Mouse (Mus musculus): ENCODE results near the gene Ccnh.
A peak's percentile ranks its signal among the peaks of the same experiment; 100 is the strongest.
"Not testable (repeated sequence)": the region's sequence is repeated elsewhere in the genome, so short reads cannot be mapped to it uniquely, and the experiment has no call there.

The Ccnh gene

GRCm38 (mm10) chr13:85188903-85189643, at the start of gene Ccnh:
Gene Ccnh (plus strand): TSS chr13:85189408.
- DNase-seq (ENCODE audit: low spot score): peak; percentile 85

- not testable (repeated sequence) for DNase-seq (ENCODE audit: low spot score)
Observed at GRCm38 (mm10) chr13:85143361-85143760, 45.8 kb upstream of the Ccnh start.

- DNase-seq (ENCODE audit: low spot score): no peak
Observed at GRCm38 (mm10) chr13:85146471-85146870, 42.7 kb upstream of the Ccnh start.

GRCm38 (mm10) chr13:85154746-85155145, 34.5 kb upstream of the Ccnh start:
- no peak for DNase-seq (ENCODE audit: low spot score)

- DNase-seq (ENCODE audit: low spot score): no peak
Observed at GRCm38 (mm10) chr13:85159971-85160370, 29.2 kb upstream of the Ccnh start.

GRCm38 (mm10) chr13:85164512-85165124, 24.6 kb upstream of the Ccnh start:
- DNase-seq (ENCODE audit: low spot score): no peak

GRCm38 (mm10) chr13:85189644-85190121, 475 bp downstream of the Ccnh start:
- DNase-seq (ENCODE audit: low spot score): peak; percentile 39

GRCm38 (mm10) chr13:85191253-85191652, 2.0 kb downstream of the Ccnh start:
- no peak for DNase-seq (ENCODE audit: low spot score)

- no peak for DNase-seq (ENCODE audit: low spot score)
Observed at GRCm38 (mm10) chr13:85207493-85207892, 18.3 kb downstream of the Ccnh start.

GRCm38 (mm10) chr13:85208656-85209055, 19.4 kb downstream of the Ccnh start:
- no peak for DNase-seq (ENCODE audit: low spot score)

GRCm38 (mm10) chr13:85210353-85210752, 21.1 kb downstream of the Ccnh start:
- no peak for DNase-seq (ENCODE audit: low spot score)

GRCm38 (mm10) chr13:85218656-85219055, 29.4 kb downstream of the Ccnh start:
- no peak for DNase-seq (ENCODE audit: low spot score)

GRCm38 (mm10) chr13:85238760-85239159, 49.6 kb downstream of the Ccnh start:
- no peak for DNase-seq (ENCODE audit: low spot score)

Data from spleen, adult 12 weeks (tissue).